Mouse (Mus musculus): ENCODE results near the gene Dnajc14. TPM values are rescaled to one million over a fixed set of nuclear protein-coding genes. Genes with fewer than 3 reads are reported as not detected.
"Not testable (repeated sequence)": the region's sequence is repeated elsewhere in the genome, so short reads cannot be mapped to it uniquely, and the experiment has no call there.

Gene Dnajc14
- polyA plus RNA-seq, 1 experiment: 30.5 TPM

DNA sequence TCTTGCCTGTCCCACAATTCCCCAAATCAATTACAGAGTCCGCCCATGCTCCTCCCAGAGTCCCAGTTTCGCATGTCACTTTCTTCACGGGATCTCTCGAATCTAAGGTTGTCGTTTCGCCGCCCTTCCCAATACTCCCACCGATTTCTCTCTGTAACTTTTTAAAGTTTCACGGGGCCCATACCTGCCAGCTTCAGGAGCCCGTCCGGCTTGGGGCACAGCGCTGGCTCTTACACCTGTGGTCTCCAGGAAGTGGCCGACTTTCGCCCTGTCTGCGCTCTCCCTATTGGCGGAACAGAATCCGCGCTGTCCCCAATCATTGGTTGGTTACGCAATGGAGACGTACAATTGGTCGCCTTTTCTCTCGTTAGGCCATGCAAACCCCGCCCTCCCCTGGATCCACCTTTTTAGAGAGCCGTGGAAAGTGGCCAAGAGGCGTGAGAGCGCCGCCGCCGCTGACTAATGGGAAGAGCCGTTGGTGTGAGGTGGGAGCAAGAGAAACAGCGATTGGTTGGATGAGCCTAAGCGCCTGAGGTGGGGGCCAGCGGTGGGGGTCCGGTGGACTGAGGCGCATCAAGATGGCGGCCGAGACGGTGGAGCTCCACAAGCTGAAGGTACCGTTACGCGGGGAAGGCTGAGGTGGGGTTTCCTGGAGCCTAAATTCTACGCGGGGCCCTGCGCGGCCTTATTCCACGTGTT, 17.6 kb downstream of the Dnajc14 start, which contains the start of gene Ormdl2:
Gene Ormdl2 (minus strand): TSS at position 288 of the 699 bp plus-strand sequence.
- DNase-seq (ENCODE audit: low read depth): peak; percentile 100
- TF ChIP-seq POLR2A (IDR thresholded peaks at IDR 0.05; ENCODE audit: borderline replicate concordance, extremely low read depth, insufficient read depth, insufficient read length, poor library complexity, severe bottlenecking) (peak; percentile 45; the same call in 1 of the 2 replicates), CTCF (IDR thresholded peaks at IDR 0.05; ENCODE audit: borderline replicate concordance, extremely low read depth, insufficient read depth, insufficient read length) (no peak)

GRCm38 (mm10) chr10:128822135-128822534, 18.3 kb downstream of the Dnajc14 start:
- no peak for TF ChIP-seq CTCF (IDR thresholded peaks at IDR 0.05; ENCODE audit: borderline replicate concordance, extremely low read depth, insufficient read depth, insufficient read length)
- no peak for TF ChIP-seq POLR2A (IDR thresholded peaks at IDR 0.05; ENCODE audit: borderline replicate concordance, extremely low read depth, insufficient read depth, insufficient read length, poor library complexity, severe bottlenecking)
- no peak for DNase-seq (ENCODE audit: low read depth)

DNA sequence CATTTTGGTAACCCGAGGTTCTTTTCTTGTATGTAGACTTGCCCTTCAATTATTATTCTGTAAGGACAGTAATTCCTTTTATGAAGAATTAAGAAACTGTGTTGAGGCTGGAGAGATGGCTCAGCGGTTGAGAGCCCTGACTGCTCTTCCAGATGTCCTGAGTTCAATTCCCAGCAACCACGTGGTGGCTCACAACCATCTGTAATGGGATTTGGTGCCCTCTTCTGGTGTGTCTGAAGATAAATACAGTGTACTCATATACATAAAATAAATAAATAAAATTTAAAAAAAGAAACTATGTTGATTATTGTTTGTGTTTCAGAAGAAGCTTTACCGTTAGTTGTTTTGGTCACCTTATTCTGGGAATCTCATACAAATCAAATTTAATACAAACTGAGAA, 19.2 kb downstream of the Dnajc14 start:
- not testable (repeated sequence) for DNase-seq (ENCODE audit: low read depth)

DNA sequence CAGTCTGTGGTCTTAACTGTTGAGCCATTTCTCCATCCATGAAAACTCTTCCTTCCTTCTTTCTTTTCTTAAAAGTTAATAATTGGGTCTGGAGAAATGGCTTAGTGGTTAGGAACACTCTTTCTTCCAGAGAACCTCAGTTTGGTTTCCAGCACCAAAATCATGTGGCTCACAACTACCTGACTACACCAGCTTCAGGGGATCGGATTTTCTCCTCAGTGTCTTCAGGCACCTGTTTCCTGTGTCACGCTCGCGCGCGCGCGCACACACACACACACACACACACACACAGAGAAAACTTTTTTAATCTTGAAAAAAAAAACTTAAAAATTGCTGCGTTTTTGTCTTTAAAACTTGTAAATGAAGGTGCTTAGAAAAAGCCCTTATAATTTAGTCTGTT, 20.0 kb downstream of the Dnajc14 start:
- TF ChIP-seq CTCF (IDR thresholded peaks at IDR 0.05; ENCODE audit: borderline replicate concordance, extremely low read depth, insufficient read depth, insufficient read length): no peak
- no peak for TF ChIP-seq POLR2A (IDR thresholded peaks at IDR 0.05; ENCODE audit: borderline replicate concordance, extremely low read depth, insufficient read depth, insufficient read length, poor library complexity, severe bottlenecking)
- no peak for DNase-seq (ENCODE audit: low read depth)

- no peak for DNase-seq (ENCODE audit: low read depth)
- no peak for TF ChIP-seq POLR2A (IDR thresholded peaks at IDR 0.05; ENCODE audit: borderline replicate concordance, extremely low read depth, insufficient read depth, insufficient read length, poor library complexity, severe bottlenecking)
- TF ChIP-seq CTCF (IDR thresholded peaks at IDR 0.05; ENCODE audit: borderline replicate concordance, extremely low read depth, insufficient read depth, insufficient read length): no peak
These were observed 33.5 kb downstream of the Dnajc14 start for GRCm38 (mm10) chr10:128837400-128837799.

GRCm38 (mm10) chr10:128839434-128839833, 35.6 kb downstream of the Dnajc14 start:
- no peak for TF ChIP-seq CTCF (IDR thresholded peaks at IDR 0.05; ENCODE audit: borderline replicate concordance, extremely low read depth, insufficient read depth, insufficient read length)
- no peak for TF ChIP-seq POLR2A (IDR thresholded peaks at IDR 0.05; ENCODE audit: borderline replicate concordance, extremely low read depth, insufficient read depth, insufficient read length, poor library complexity, severe bottlenecking)
- DNase-seq (ENCODE audit: low read depth): no peak

DNA sequence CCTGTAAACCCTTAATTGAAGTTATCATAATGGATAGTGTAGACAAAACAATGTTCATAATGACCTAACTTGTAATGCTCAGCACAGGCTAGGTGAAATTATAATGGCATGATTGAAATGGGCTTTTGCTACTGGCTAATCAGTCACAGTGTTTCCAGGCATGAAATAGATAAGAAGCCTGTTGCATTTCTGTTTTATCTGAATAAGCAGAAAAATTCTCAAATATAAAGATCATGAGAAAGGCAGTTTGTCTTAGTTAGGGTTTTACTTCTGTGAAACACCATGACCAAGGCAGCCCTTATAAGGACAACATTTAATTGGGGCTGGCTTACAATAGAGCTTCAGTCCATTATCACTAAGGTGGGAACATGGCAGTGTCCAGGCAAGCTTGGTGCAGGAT, 36.8 kb downstream of the Dnajc14 start:
- no peak for DNase-seq (ENCODE audit: low read depth)
- TF ChIP-seq CTCF (IDR thresholded peaks at IDR 0.05; ENCODE audit: borderline replicate concordance, extremely low read depth, insufficient read depth, insufficient read length): no peak
- no peak for TF ChIP-seq POLR2A (IDR thresholded peaks at IDR 0.05; ENCODE audit: borderline replicate concordance, extremely low read depth, insufficient read depth, insufficient read length, poor library complexity, severe bottlenecking)

- DNase-seq (ENCODE audit: low read depth): no peak
These were observed 39.4 kb downstream of the Dnajc14 start for GRCm38 (mm10) chr10:128843260-128843659.

DNA sequence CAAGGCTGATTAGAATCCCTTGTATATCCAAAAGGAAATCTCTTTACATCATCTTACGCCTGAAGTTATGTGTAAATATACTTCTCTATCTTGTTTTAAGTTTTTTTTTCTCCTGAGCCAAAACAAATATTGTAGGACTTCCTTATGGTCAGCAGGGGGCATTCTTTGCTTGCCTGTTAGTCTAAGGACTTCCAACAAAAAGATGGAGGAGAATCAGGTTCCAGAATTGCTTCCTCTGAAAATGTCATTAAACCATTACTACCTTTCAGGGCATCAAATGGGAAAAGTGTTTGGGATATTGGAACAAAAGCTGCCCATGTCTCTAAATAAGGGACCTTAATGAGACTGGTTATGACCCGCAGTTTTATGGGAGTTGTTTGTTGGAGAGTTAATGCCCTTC, 41.7 kb downstream of the Dnajc14 start:
- TF ChIP-seq POLR2A (IDR thresholded peaks at IDR 0.05; ENCODE audit: borderline replicate concordance, extremely low read depth, insufficient read depth, insufficient read length, poor library complexity, severe bottlenecking) (no peak), CTCF (IDR thresholded peaks at IDR 0.05; ENCODE audit: borderline replicate concordance, extremely low read depth, insufficient read depth, insufficient read length) (peak; percentile 40; the same call in 1 of the 2 replicates)
- DNase-seq (ENCODE audit: low read depth): peak; percentile 77

More at GRCm38 (mm10) chr10:128843260-128843659, 39.4 kb downstream of the Dnajc14 start:
- TF ChIP-seq CTCF (IDR thresholded peaks at IDR 0.05; ENCODE audit: borderline replicate concordance, extremely low read depth, insufficient read depth, insufficient read length) (no peak), POLR2A (IDR thresholded peaks at IDR 0.05; ENCODE audit: borderline replicate concordance, extremely low read depth, insufficient read depth, insufficient read length, poor library complexity, severe bottlenecking) (no peak)

DNA sequence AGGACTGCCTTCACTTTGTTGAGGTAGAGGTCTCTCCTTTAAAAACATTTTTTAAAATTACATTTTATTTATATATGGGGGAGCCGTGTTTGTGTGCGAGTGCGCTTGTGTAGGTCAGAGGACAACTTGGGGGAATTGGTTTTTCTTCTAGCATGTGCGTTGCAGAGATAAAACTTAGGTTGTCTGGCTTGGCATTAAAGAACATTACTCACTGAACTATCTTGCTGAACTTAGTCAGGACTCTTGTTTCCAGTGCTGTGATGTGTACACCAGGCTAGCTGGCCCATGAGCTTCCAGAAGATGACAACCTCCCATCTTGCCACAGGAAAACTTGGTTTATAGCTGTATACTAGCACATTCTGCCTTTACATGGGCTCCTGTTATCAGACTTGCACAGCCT, 42.8 kb downstream of the Dnajc14 start:
- no peak for TF ChIP-seq POLR2A (IDR thresholded peaks at IDR 0.05; ENCODE audit: borderline replicate concordance, extremely low read depth, insufficient read depth, insufficient read length, poor library complexity, severe bottlenecking)
- no peak for TF ChIP-seq CTCF (IDR thresholded peaks at IDR 0.05; ENCODE audit: borderline replicate concordance, extremely low read depth, insufficient read depth, insufficient read length)
- DNase-seq (ENCODE audit: low read depth): no peak

DNA sequence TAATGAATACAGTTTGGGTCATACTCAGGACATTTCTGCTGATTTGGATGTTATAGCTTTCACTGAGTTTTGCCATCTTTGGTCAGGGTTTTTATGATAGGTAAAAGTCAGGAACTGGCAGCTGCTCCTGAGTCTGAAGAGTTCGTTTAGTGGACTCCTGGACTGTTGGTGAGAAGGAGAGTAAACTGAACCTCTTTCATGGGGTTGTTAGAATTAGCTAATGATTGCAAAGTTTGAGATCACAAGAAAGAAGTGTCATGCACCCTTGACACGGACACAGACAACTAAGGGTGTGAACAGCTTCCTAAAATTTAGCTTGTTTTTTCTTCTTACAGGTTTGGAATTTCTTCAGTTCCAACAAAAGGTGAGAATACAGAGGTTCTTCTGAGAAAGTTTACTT, 44.6 kb downstream of the Dnajc14 start:
- TF ChIP-seq CTCF (IDR thresholded peaks at IDR 0.05; ENCODE audit: borderline replicate concordance, extremely low read depth, insufficient read depth, insufficient read length): no peak
- no peak for TF ChIP-seq POLR2A (IDR thresholded peaks at IDR 0.05; ENCODE audit: borderline replicate concordance, extremely low read depth, insufficient read depth, insufficient read length, poor library complexity, severe bottlenecking)
- no peak for DNase-seq (ENCODE audit: low read depth)

DNA sequence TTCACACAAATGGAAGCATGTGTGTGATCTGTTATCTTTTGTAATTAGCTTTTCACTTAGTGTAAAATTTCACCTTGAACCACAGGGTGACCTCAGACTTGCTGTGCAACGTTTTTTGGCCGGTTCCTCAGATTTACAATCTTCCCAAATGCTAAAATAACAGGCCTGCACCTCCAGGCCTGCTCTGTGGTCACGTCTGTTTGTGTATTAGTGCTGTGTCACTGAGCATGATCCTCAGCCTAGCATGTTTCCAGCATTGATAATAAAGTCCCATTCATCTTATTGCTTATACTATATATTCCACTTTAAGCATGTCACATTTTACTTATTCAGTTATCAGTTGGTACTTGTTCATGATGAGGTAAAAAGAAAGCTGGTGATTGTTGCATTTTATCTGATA, 46.5 kb downstream of the Dnajc14 start:
- TF ChIP-seq CTCF (IDR thresholded peaks at IDR 0.05; ENCODE audit: borderline replicate concordance, extremely low read depth, insufficient read depth, insufficient read length): no peak
- no peak for TF ChIP-seq POLR2A (IDR thresholded peaks at IDR 0.05; ENCODE audit: borderline replicate concordance, extremely low read depth, insufficient read depth, insufficient read length, poor library complexity, severe bottlenecking)
- no peak for DNase-seq (ENCODE audit: low read depth)

All from brain, embryonic 14.5 days (tissue).